Mouse (Mus musculus): ENCODE data around the gene Ralgps1.
"Not testable (repeated sequence)": the region's sequence is repeated elsewhere in the genome, so short reads cannot be mapped to it uniquely, and the experiment has no call there.

DNA sequence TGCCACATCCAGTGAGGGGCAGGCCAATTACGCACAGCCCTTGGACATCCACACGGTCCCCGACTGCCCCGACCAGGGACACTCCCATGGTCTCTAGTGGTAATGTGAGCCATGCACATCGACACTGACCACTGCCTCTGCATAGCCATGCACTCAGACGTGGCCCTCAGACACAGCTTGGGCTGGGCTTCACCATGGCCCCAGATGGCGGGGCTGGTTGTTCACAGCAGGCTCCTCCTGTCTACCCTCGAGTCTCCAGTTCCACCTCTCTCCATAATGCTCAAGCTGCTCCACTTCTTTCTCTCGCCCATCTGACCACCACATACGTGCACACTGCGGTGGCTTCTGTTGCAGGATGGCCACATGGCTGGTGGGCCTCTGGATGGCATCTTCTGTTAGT is 160.0 kb downstream of the Ralgps1 start:
- not testable (repeated sequence) for TF ChIP-seq CTCF, POLR2A (IDR thresholded peaks at IDR 0.05; ENCODE audit: extremely low read depth, insufficient read depth, low read length)
